Mouse (Mus musculus): ENCODE measurements around the gene Vamp3. TPM values are rescaled to one million over a fixed set of nuclear protein-coding genes. Genes with fewer than 3 reads are reported as not detected.

Vamp3 gene
- 24.0 and 24.6 TPM in 2 replicates for polyA plus RNA-seq (2012; rRNA removed)

GRCm38 (mm10) chr4:151057347-151058321 lies at the start of gene Vamp3:
Vamp3 (minus strand) TSS chr4:151057963.

GRCm38 (mm10) chr4:151089270-151089669 lies 31.5 kb upstream of the Vamp3 start, which contains the start of gene Gm13090:
Gm13090 (plus strand) TSS chr4:151089570.

GRCm38 (mm10) chr4:151044037-151044943 lies 13.5 kb downstream of the Vamp3 start, which contains the start of gene Per3:
Per3 (minus strand) TSS chr4:151044665.

Other genes starting within 250 kb of the Vamp3 start
- gene Errfi1, start 204.0 kb downstream of the Vamp3 start, polyA plus RNA-seq (2012; rRNA removed), result 31.0 and 34.1 TPM in 2 replicates
- gene Park7, start 143.5 kb downstream of the Vamp3 start, polyA plus RNA-seq (2012; rRNA removed), result 112 and 148 TPM in 2 replicates
- gene Tnfrsf9, start 143.4 kb downstream of the Vamp3 start, polyA plus RNA-seq (2012; rRNA removed), result 6.4 and 8.1 TPM in 2 replicates
- gene Uts2, start 60.9 kb downstream of the Vamp3 start, polyA plus RNA-seq (2012; rRNA removed), result not detected in 2 replicates
- 16.0 and 17.5 TPM in 2 replicates for gene Per3, start 13.3 kb downstream of the Vamp3 start, polyA plus RNA-seq (2012; rRNA removed)
- gene Gm13090, start 31.6 kb upstream of the Vamp3 start, polyA plus RNA-seq (2012; rRNA removed), result not detected in 2 replicates

All from ovary, adult 2 months (tissue).